Mouse (Mus musculus): ENCODE data around the gene Sh2d4b.

Sh2d4b gene

DNA sequence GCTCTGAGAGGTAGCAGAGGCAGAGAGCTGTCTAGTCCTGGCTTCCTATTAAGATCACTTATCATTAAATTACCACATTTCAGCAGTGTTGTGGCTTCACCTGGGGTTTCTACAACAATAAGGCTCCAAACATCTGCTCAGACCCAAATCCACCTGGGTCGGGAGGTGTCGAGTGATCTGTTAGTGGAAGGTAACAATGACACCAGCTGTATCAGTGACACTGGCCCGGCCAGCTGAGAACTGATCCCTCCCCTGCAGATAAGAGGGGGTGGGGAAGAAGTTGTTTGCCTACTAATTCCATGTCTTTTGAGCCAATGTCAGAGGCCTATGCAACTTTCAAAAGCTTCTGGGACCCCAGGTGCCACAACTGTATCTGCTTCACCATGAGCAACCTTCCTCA, at the start of gene Sh2d4b:
Sh2d4b (minus strand) TSS at position 71 of the 400 bp plus-strand sequence.
- no peak for DNase-seq (ENCODE audit: extremely low spot score, low spot score)

DNA sequence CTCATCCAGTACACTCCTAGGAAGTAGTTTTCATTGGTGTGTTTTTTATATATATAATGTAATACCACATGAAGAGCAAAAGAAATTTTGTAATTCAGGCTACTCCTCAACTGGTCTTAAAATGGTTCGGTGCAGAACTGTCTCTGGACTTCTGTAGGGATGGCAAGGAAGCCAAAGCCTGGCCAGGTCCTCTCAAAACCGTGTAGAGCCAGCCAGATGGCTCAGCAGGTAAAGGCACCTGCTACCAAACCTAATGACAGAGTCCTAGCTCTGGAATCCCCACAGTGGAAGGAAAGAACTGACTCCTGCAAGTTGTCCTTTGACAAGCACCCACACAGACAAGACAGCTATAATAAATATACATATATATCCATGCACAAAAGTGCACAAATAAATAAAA, 49.4 kb upstream of the Sh2d4b start:
- DNase-seq (ENCODE audit: extremely low spot score, low spot score), result no peak

DNA sequence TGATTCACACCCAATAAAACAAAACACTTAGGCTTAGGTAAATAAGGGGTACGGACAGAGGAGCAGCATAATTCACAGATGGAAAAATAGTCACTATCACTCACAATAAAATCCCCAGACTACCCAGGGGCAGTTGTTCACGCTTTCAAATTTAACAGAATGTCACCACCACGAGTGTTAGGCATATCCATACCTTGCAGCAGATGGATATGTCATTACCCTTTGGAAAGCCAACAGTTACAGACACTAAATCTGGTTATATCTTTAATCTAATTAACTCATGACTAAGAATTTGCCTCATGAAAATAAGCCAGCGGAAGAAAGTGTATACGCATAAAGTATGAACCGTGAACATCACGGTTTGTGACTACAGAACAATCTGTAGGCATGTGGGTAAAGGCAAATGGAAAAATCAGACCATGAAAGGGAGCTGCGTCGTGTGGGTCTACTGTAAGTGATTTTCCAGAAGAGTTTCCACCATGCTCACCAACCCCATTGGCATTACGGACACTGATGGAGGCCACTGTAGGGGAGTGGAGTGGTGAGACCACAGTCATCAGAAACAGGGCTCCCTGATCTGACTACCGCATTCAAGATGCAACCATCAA, 45.4 kb upstream of the Sh2d4b start:
- no peak for DNase-seq (ENCODE audit: extremely low spot score, low spot score)

DNA sequence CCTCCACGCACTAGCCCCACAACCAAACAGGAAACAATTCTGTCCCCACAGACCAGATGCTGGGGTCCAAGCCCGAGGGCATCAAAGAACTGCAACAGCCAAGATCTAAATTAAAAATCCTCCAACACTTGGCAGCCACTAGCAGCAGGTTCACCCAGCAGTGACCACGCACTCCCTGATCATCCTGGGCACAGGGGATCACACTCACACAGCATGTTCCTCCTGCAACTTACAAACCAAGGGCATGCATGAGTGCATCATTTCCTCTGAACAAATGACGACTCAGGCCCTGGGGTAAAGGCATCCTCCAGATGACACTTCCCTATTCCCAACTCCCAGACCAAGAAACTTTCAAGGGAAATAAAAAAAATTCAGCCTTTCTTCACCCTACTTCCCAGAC, 44.0 kb upstream of the Sh2d4b start:
- DNase-seq (ENCODE audit: extremely low spot score, low spot score), result no peak

DNA sequence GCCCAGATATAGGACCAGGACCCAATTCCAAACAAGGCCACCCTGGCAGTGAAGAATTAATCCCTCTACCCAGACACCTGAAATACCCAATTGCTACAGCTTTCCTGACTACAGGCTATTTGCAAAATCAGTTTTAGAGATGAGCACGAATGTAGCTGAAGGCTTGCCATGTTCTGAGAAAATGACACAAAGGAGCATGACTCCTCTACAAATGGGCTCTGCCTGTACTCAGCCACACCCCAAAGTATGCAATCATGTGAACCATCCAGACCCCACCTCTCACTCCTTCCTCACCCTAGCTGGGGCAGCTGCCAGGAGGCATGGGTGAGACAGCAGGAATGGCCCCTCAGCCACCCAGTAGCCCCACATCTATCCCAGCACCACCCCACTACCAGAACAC, 42.4 kb upstream of the Sh2d4b start:
- DNase-seq (ENCODE audit: extremely low spot score, low spot score), result no peak

DNA sequence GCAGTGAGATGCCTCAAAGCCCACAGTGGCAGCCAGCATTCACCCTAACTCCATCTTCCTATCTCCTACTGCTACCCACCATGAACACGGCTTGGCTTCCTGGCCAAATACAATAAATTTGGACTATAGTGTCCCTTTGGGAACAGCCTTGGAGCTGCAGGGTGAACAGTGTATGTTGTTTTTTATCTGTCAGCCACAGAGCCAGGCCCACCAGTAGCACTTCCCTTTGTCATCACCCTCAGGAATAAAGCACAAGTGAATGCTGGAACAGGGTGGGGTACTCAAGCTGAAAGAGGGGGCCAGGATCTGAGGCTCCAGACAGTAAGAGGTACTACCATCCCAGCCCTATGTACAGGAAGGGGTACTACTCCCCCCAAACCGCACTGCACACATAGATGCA, 42.0 kb upstream of the Sh2d4b start:
- no peak for DNase-seq (ENCODE audit: extremely low spot score, low spot score)

DNA sequence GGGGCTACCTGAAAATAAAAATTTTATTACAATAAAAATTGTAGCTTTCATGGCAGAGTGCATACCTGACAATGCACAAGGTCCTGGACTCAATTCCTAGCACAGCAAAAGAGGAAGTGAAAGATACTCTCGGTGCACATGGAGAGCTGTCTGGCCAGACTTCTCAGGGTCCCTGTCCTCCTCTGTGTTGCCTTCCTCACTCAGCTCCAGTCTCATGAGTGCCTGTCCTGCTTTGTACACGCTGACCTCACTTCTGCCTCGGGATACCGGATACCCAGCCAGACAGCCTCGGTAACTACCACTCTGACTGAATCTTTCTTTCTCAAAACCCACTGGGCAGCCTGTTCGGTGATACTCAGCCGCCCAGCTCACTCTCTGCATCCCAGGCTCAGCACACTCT, 40.3 kb upstream of the Sh2d4b start:
- DNase-seq (ENCODE audit: extremely low spot score, low spot score), result no peak

DNA sequence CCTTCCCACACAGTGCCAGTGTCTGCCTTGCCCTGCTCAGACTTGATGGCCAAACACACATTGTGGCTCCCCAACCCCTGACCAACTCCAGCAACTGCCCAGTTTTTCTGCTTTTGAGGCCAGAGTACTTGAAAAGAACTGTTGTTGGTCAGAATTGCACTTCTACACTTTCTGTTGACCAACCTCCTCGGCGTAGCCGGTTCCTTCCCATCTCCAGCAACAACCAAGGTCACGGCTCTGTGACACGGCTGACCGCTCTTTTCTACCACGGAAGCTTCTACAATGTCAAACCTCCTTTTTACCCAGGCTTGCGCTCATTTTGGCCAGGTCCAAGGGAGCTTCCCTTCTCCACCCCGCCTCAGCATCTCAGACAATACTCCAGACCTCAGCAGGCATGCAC, 39.2 kb upstream of the Sh2d4b start:
- DNase-seq (ENCODE audit: extremely low spot score, low spot score), result no peak

DNA sequence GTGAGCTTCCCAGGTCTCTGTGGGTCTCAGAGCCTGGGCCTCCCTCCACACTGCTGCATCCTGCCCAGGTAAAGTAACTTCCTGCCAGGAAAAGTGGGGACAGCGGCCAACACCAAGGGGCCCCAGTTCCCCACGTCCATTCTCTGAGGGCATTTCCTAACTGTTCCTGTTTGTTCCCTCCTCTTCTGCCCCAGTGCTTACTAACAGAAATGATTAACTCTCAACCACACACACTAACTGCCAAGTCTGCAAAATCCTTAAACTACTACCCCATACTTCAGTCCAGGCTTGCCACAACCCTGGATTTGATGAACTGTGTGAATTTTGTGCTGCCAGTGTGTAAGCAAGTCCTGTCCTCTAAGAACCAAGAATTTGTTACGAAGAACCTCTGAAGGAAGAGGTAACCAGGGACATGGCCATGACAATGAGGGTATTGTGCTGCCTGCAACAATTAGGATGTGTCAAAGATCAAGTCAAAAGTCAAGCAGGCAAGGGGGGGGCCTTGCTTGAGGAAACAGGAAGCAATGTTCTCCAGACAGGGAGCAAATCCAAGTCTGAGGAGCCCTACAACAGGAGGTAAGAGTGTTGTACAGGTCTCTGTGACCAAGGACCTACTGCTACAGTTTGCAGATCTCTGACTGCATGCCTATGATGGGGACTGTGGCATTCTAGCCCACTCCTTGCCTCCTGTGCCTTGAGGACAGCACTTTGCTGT, 38.2 kb upstream of the Sh2d4b start:
- no peak for DNase-seq (ENCODE audit: extremely low spot score, low spot score)

DNA sequence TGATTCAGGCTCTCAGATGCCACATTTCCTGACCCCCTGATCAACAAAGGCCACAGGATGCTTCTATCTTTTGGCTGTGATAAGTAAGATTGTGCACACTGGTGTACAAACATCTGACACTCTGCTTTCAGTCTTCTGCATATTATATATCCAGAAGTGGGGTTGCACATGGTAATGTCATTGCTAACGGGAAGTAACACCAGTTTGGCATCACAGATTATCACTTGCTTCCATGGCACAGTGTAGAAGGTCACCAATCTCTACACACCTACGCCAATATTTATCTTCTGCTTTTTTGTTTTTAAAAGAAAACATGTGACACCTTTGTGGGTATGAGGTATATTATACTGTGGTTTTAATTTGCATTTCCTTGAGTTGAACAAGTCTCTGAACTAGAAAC, 36.9 kb upstream of the Sh2d4b start:
- no peak for DNase-seq (ENCODE audit: extremely low spot score, low spot score)

DNA sequence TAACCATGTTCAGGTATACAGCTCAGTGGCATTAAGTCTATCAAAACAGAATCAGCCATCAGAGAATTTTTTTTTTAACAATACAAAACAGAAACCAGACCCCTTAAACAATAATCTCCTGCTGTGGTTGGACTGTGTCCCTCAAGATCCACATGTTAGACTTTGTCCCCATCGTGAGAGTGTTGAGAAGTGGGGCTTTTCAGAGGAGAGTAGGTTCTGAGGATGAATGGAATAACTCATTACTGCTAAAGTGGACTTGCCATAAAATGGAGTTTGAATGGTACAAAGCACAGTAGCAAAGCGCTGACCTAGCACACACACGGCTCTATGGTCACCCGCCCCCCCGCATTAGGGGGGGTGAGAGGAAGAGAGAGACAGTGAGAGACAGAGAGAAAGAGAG, 35.8 kb upstream of the Sh2d4b start:
- DNase-seq (ENCODE audit: extremely low spot score, low spot score), result no peak

DNA sequence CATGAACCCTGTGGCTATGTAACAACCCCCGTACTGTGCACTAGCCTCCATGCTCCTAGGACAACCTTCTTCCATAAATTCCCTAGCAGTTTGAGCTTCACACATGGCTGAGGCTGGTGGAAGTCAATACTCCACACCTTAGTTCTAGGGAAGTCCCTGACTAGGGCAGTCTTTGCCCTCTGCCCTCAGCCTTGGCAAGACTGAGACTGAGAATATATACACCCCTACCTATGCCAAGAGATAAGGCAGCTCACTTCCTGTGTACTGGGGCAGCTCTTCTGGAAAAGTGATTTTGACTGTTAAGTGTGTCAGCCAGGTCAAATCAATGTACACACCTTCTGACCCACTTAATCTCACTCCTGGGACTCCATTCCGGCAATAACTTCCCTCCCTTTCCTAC, 34.0 kb upstream of the Sh2d4b start:
- DNase-seq (ENCODE audit: extremely low spot score, low spot score), result no peak

DNA sequence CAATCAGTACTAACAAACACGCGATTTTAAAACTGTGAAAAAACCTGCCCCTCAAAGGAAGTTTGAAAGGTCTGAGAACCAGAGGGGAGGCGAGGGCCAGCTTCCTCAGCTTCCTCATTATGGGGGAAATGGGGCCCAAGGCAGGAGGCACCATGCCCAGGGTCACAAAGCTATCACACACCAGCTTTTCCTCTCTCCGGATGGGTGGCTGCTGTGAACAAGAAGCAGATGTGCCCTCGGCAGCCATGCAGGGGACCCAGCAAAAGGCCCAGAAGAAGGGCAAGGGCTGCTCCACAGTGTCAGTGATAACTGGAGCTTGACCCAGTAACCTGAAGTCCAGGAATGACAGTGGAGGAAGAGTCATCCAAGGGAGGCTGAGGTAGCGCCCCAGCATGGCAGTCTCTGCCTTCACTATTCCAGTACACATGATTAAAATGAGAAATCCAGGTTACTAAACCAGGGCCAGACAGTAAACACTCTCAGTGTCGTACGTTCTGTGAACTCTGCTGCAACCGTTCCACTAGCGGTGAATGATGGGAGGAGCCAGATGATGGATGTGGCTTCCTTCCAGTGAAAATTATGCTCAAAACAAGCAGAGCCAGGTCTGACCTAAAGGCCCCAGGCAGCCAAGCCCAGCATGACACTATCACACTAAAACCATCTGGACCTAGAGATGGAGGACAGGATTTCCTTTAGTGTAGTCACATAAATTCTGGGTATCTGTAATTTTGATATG, 31.5 kb upstream of the Sh2d4b start:
- peak; percentile 46 for DNase-seq (ENCODE audit: extremely low spot score, low spot score)

DNA sequence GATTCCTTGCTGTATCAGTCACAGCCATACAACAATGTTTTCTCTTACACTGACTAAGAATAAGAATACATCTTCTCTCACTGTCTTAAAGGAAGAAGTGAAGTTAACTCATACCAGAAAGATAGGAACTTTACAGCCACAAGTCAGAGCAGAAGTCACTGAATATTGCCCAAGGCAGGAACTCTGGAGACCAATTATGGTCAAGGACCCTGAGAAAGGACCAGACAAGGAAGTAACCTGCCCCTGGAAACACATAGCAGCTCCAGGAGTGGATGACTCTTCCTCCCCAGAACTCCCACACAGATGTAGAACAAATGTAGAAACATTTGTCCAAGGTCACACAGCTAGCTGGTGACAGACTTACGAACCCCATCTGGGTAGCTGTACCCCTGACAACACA, 28.2 kb upstream of the Sh2d4b start:
- no peak for DNase-seq (ENCODE audit: extremely low spot score, low spot score)

DNA sequence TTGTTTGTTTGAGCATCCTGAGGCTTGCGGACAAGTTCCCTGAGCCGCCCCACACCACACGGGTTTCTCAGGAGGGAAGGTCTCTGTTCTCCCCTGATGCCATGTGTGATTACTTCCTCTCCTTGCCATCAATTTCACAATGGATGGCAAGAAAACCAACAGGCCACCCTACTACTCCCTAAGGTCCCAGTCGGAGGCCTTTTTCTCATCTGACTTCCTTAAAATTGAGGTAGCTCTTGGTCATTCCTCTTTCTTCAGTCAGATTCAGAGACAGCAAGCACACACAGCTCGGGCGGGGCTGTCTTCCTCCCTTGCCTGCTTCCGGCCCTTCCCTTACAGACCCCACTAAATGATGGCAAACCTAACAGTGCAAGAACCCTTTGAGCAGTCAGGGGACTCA, 26.5 kb upstream of the Sh2d4b start:
- no peak for DNase-seq (ENCODE audit: extremely low spot score, low spot score)

DNA sequence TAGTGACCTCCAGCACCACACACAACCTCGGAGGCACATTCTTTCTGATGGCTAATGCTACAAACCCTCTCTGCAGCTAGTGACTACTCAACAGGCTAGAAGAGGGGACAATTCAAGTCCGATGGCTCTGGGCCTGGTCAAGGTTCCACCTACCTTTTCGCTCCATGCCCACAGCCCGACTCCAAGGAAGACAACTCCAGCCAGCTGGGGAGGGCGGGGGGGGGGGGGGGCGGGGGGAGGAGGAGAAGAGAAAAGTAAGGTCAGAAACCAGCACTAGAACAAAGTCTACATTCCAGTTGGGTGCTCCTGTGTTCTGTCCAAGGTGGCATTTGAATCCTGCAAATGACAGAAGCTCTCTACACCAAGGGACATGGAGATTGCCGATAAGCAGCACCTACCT, 25.4 kb upstream of the Sh2d4b start:
- DNase-seq (ENCODE audit: extremely low spot score, low spot score), result no peak

DNA sequence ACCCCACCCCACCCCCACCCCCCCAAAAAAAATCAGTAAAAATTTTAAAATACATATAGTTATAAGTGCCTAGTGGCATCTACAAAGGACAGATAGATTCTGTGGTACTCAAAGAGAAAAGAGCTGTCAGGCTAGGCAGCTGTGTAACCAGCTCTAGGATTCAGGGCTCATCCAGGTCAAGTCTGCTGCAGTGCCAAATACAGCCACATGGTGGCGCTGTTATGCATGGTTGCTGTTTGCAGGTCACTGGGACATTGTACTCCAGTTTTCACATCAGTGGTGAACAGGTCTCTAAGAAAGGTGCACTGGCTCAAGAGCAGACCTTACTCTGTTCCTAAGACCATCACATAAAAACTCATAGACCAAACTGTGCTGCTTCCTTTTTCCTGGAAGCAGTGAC, 24.6 kb upstream of the Sh2d4b start:
- peak; percentile 94 for DNase-seq (ENCODE audit: extremely low spot score, low spot score)

DNA sequence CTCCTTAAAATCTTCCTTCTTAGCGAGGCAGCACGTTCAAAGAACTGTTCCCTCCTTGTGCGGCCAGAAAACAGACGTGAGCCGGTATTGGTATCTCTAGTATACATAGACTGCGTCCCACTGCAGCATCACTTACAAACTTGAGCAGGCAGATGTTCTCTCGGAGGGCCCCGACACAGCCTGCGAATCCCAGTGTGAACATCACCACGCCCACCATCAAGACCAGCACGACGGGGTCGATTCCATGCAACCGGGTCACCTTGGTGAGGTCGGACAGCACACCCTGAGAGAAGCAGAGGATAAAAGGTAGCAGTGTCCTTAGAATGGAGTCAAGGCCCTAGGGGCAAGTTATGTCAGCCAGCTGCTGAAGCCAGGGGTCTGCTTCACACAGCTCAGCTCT, 23.6 kb upstream of the Sh2d4b start:
- no peak for DNase-seq (ENCODE audit: extremely low spot score, low spot score)

DNA sequence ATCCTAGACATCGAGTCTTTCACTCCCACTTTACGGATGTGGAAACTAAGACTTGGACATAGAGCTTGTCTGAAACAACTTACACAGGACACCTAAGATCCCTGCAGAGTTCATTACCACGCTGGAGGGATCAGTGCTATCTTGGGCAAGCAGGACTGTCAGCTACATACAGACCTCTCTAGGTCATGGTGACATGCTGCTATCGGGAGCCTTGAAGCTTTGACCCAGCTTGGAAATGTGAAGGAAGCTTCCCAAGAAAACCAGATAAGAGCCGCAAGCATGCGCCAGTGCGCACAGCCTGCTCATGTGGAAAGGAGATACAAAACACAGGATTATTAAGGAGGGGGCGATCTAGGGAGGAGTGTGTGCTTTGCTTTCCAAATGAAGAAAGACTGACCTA, 22.8 kb upstream of the Sh2d4b start:
- DNase-seq (ENCODE audit: extremely low spot score, low spot score), result no peak

DNA sequence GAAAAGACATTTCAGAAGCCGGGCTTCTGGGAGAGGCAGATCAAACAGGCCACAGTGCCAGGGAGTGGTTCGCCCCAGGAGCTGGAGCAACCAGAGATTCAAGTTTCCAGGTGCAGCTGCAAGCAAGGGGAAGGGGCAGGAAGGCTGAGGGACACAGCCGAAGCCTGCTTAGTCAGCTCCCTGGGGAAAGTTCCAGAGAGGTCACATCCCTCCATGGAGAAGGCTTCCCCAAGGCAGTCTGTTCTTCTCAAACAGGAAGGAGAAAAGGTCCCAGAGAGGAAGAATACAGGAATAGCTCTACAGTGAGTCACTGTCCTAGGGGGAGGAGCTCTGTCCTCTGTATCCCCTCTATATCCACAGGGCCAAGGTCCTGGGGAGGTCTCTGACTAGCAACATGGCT, 21.6 kb upstream of the Sh2d4b start:
- DNase-seq (ENCODE audit: extremely low spot score, low spot score), result no peak

DNA sequence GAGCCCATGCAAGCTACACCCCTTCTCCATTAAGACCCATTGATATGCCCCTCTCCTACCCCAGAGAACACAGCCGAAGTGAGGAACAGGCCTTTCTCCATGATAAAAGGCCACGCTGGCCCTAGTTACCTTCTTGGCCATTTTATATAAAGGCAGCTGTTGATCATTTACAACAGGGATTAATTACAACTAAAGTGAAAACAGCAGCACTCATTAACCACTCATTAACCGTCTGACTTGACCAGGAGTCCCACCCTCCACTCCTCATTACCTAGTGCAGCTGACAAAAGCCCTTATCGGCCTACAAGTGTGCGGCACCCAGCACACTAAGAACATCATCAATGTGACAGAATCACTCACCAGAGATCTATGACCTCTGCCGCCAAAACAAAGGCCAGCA, 20.6 kb upstream of the Sh2d4b start:
- no peak for DNase-seq (ENCODE audit: extremely low spot score, low spot score)

DNA sequence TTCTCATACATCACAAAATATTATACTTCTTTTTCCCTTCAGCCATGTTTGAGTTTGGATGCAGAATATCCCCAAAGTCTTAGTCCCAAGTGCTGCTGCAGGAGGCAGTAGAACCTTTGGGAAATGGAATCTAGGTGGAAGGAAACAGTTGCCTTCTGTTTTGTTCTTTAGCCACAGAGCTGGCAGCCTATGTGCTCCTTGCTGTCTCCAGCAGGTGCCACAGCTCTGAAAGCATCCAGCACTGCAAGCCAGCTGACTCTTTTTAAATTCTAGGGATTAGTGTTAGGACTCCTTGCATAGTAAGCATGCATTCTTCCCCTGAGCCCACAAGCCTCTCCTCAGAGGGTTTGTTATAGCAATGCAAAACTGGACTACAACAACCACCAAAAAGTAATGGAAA, 18.5 kb upstream of the Sh2d4b start:
- no peak for DNase-seq (ENCODE audit: extremely low spot score, low spot score)

DNA sequence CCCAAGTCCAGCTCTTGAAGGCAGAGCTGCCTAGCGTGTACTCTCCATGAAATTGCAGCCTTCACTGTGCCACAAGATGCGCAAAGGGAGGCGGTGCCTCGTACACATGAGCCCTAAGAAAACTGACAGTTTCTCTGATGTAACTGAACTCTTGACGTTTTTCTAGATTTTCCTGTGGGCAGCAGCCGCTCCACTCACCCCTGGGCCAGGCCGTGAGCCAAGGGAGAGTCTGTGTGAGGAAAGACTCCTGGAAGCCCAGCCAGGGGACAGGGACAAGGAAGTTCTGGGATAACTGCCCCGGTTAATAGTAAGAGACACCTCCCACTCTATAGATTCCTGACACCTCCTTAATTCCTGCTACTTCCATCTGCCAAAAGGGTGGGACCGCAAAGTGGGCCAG, 15.7 kb upstream of the Sh2d4b start:
- DNase-seq (ENCODE audit: extremely low spot score, low spot score), result no peak
